ENCODE assay signal across 18 mouse cellular contexts in genomic region chr13:37398791-37399190, GRCm38 (mm10). TPM values are rescaled to one million over a fixed set of nuclear protein-coding genes. Genes with fewer than 3 reads are reported as not detected.
"Had no signal": no experiment of that assay in that cellular context is flagged by ENCODE, and none has a peak within 500 bp of the region (broad histone marks: within the 10 kb centered on the region; RNA-seq: fewer than 3 reads in every experiment).

No protein-coding gene starts in this region.

- H3K4me2 ChIP-seq: lung, embryonic 14.5 days; midbrain, embryonic 12.5 days; neural tube, embryonic 13.5 days; neural tube, embryonic 15.5 days had no signal

- DNase-seq: lung, embryonic 14.5 days; lung, postnatal 10 days; lung, postnatal 4 days; midbrain, embryonic 14.5 days; retina, postnatal 1 day; right cerebral cortex, adult 18-20 months; right cerebral cortex, postnatal 25 days; right cerebral cortex, postnatal 4 days; spleen, adult 18-20 months; thymus, adult 18-20 months; thymus, postnatal 14 days; thymus, postnatal 36 days had no signal

- H3K4me3 ChIP-seq: midbrain, embryonic 10.5 days; midbrain, embryonic 12.5 days; myocyte; neural tube, embryonic 13.5 days; neural tube, embryonic 15.5 days had no signal

- H3K36me3 ChIP-seq: midbrain, embryonic 10.5 days; midbrain, embryonic 12.5 days; neural tube, embryonic 13.5 days; neural tube, embryonic 15.5 days had no signal

- H3K9ac ChIP-seq: lung, embryonic 14.5 days; midbrain, embryonic 12.5 days; neural tube, embryonic 13.5 days; neural tube, embryonic 15.5 days had no signal

- H3K27me3 ChIP-seq: midbrain, embryonic 12.5 days; neural tube, embryonic 13.5 days; neural tube, embryonic 15.5 days had no signal

- H3K4me1 ChIP-seq: midbrain, embryonic 10.5 days; midbrain, embryonic 12.5 days; neural tube, embryonic 13.5 days; neural tube, embryonic 15.5 days had no signal

- ATAC-seq: midbrain, embryonic 16.5 days had no signal

- H3K27ac ChIP-seq: midbrain, embryonic 10.5 days; midbrain, embryonic 12.5 days; neural tube, embryonic 13.5 days; neural tube, embryonic 15.5 days had no signal

- H3K9me3 ChIP-seq: midbrain, embryonic 10.5 days; midbrain, embryonic 12.5 days; neural tube, embryonic 13.5 days; neural tube, embryonic 15.5 days had no signal

RNA-seq across cellular contexts. Expression of gene Ly86, which starts 53.8 kb away (rescaled TPM):
- polyA plus RNA-seq: myocyte had no signal
